Mouse (Mus musculus) brown adipose tissue, adult 24 weeks (tissue): Measurements from ENCODE around the gene Myo1e. TPM values are rescaled to one million over a fixed set of nuclear protein-coding genes. Genes with fewer than 3 reads are reported as not detected.

Experiments
- H3K27ac ChIP-seq: fragments of 200-500 bp; replicated peaks from 2 replicates; pipeline ENCODE4 v1.5.1; 2012; ENCODE audit warnings: low read depth, mild to moderate bottlenecking, low read length
- H3K4me1 ChIP-seq: fragments of 200-500 bp; 2 replicates; pipeline ENCODE4 v1.6.1; 2012; ENCODE audit warnings: low read length, mixed read lengths; ENCODE audit not compliant: control insufficient read depth, insufficient read depth, insufficient read length
- H3K4me3 ChIP-seq: fragments of 200-500 bp; 2 replicates; pipeline ENCODE4 v1.5.1; 2012; ENCODE audit warnings: low read depth, mild to moderate bottlenecking, low read length, moderate library complexity; ENCODE audit not compliant: insufficient read depth
- polyA plus RNA-seq: library from polyadenylated mRNA; stranded (reverse); fragments of >200 nt; gene quantifications from 2 replicates; pipeline ENCODE4 v1.2.4, GENCODE M21; 2012; ENCODE audit not compliant: missing spikeins, insufficient read depth, insufficient read length

Myo1e gene
- polyA plus RNA-seq, 1 experiment = 2.0 TPM

DNA sequence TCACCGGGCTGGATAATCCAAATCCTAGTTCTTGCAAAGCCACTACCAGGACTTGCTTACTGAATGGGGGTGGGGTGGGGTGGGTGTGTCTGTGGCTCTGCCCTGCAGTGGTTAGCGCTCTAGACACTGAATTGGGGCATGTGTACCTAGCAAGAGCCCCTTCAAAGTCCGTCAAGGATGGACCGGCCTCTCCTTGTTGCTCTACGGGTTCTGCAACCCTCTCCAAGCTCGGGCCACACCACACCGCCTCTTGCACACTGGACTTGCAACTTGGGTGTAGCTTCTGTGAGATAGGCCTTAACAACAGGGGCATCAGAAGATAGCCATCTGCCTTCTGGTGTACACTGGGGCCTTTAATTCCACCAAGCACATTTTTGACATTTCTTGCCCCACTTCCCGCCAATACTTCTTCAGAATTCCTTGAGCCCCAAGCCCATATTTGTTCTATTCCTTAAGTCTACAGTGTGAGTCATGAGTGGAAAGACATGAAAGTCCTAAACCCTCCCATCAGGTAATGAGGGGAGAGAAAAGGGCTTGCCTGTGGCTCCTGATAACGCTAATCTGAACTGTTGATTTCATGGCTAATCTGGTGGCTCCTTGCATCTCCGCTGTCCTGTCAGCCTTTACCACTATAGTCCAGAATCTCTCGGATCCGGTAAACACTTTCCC is 67.9 kb downstream of the Myo1e start:
- Histone ChIP-seq H3K4me3 (no peak overlapping the region), H3K4me1 (peaks cover 15% of the 10 kb centered on the region), H3K27ac (no peak overlapping the region)

DNA sequence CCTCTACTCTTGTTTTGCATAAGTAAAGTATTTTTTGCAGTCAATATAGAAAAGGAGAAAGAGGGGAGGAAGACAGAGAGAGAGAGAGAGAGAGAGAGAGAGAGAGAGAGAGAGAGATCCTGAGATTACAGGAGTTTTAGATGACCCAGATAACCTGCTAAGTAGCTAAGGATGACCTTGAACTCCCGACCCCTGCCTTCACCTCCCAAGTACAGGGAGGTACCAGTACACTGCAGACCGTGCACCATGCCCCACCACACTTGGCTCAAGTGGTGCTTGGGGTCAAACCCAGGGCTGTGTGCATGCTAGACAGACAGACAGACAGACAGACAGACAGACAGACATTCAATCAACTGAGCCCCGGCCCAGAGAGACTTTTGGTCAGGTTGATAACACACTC is 69.9 kb downstream of the Myo1e start:
- Histone ChIP-seq H3K4me1 (peaks cover 6% of the 10 kb centered on the region; the same call in 1 of the 2 replicates), H3K4me3 (no peak overlapping the region), H3K27ac (no peak overlapping the region)

DNA sequence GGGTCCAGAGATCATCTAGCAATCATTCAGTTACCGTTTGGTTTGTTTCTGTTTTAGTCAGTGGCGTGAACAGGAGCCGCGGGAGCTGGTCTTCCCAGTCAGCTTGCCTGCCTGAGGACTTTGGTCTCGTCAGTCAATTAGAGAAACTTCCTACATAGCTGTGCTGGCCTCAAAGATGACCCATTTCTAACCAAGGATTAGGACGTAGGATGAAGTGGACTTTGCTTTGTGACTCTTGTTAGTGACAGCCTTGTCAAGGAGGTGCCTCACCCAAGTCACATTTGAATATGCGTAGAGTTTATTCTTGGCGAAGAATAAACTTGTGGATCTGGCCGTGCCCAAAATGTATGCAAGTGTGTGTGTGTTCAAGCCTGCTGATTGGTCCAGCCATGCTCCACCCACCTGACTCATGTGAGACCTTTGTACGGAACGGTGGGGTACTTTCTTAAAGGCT is 70.4 kb downstream of the Myo1e start:
- Histone ChIP-seq H3K4me1 (peaks cover 6% of the 10 kb centered on the region; the same call in 1 of the 2 replicates), H3K4me3 (no peak overlapping the region), H3K27ac (no peak overlapping the region)

DNA sequence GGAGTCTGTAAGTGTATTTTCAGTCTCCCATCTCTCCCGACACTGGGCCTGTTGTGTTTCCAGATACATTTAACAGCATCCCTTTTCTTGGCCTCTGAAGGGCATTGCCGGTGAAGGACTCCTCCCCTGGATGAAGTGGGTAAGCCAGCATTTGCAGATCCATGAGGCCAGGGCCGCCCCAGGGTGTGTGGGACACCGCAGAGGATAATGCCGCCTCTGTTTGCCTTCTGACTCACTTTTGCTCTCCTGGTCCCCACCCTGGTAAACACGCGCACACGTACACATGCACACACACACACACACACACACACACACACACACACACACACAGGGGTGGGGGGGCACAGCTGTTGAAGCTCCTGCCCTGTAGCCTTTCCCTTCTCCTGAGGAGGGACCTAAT is 74.3 kb downstream of the Myo1e start:
- Histone ChIP-seq H3K4me1 (0 out of 2 replicates have a peak, but pooled peaks cover 5% of the 10 kb centered on the region), H3K4me3 (no peak overlapping the region)

DNA sequence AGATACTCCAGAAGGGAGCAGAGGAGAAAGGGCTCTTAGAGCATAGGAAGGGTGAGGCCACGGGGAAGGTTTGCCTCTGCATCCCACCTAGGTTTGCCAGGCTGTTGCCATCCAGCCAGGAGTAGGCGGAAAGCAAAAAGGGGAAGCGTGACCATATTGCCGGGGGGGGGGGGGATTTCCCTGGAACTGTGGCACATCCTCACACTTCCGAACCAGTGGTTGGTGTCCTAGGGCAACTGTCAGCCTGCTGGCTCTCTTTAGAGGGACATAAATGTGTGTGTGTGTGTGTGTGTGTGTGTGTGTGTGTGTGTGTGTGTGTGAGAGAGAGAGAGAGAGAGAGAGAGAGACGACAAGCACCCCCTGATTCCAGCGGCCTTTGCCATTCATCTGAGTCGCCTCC is 75.0 kb downstream of the Myo1e start:
- Histone ChIP-seq H3K27ac (no peak overlapping the region), H3K4me3 (no peak overlapping the region), H3K4me1 (0 out of 2 replicates have a peak, but pooled peaks cover 2% of the 10 kb centered on the region)

More for the DNA sequence above, 74.3 kb downstream of the Myo1e start:
- no peak overlapping the region for H3K27ac ChIP-seq

DNA sequence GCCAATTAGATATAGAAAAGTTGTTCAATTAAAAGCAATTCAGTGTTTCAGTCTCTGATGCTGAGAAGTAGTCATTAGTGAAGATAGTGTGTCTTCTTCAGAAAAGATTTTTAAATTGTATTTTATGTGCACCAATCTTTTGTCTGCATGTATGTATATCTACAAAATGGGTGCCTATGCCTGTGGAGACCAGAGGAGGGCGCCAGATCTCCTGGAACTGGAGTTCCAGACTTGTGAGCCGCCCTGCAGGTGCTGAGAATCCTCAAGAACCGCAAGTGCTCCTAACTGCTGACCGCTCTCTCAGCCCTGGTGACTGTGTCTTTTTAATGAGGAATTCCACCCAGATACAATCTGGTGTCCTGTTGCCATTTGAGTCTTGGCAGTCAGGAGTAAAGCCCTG is 76.0 kb downstream of the Myo1e start:
- no peak overlapping the region for H3K4me3 ChIP-seq
- H3K4me1 ChIP-seq = 0 out of 2 replicates have a peak, but pooled peaks cover 2% of the 10 kb centered on the region
- H3K27ac ChIP-seq = no peak overlapping the region

DNA sequence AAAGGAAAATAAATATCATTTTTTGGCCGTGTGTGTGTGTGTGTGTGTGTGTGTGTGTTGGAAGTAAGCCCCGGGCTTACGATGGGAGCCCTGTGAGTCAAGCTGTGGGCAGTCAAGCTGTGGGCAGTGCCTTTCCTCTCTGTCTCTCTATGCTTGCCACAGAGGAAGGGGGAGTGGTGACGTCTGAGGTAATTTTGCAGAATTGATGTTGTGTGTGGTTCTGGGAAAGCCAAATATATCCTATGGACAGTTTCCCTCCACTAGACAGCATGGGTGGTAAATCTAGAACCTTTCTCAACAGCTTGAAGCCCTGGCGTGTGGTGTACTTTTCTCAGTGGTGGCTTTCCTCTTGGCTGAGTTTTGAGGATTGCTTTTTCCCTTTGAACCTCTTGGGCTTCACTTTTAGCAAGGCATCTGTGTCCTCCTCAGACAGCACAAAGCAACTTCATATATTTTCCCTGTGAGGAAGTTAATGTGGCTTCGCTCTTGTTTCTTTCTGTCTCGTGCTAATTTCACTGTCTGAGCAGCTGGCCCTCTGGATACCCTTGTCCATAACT is 77.5 kb downstream of the Myo1e start:
- Histone ChIP-seq H3K4me3 (no peak overlapping the region), H3K4me1 (0 out of 2 replicates have a peak, but pooled peaks cover 2% of the 10 kb centered on the region), H3K27ac (no peak overlapping the region)

DNA sequence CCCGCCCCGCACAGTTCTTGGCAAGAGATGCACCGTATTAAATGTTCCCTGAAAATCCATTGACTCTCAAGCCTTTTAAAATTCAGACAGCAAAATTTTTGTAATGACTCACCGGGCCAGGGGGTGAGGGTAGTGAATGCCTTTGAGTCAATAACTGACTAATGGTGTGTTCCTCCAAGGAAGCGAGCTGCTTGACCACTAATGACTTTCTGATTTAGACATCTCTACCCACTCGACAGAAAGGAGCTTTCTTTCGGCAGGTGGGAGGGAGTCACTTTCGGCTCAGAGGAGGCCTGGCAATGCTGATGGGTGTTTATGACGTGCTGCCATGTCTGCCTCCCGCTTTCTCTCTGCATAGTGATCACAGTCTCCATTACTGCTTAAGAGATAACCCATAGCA is 83.6 kb downstream of the Myo1e start:
- no peak overlapping the region for H3K27ac ChIP-seq
- H3K4me3 ChIP-seq = no peak overlapping the region

DNA sequence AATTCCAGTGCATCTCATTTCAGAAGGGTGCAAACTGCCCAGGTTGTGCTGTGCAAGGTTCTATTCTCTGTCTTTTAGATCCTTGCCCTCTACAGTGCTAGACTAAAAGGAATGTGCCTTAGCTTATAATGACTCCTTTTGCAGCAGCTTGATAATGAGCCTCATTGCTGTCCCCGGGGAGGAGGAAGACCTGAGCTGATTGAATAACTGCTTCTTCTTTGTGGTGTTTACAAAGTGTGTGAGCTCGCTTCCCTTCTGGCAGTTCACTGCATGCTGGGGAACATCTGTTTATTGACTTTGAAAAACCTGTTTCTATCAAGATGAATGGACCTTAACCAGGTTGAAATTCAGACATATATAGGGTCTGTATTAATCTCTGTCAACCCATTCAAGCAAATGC is 89.8 kb downstream of the Myo1e start:
- no peaks in the 10 kb centered on the region for H3K4me1 ChIP-seq
- no peak overlapping the region for H3K27ac ChIP-seq
- H3K4me3 ChIP-seq = no peak overlapping the region

More for the DNA sequence above, 83.6 kb downstream of the Myo1e start:
- no peaks in the 10 kb centered on the region for H3K4me1 ChIP-seq

DNA sequence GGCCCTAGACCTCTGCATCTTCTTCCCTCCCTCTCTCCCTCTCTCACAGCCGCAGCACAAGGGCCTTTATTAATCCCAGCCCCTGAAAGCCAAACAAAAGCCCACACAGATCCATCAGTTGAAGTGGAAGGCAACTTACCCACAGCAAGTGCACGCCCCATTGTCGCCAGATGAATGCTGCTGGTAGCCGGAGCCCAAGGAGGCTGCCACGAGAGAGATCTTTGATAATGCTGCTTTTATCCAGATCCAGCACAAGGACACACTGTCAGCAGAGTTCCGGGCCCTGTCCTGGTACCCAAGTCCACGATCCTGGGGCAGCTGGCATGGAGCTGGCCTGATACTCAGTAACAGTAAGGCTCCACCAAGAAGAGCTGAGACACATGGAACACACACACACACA is 91.1 kb downstream of the Myo1e start:
- Histone ChIP-seq H3K4me1 (no peaks in the 10 kb centered on the region), H3K27ac (no peak overlapping the region), H3K4me3 (no peak overlapping the region)

DNA sequence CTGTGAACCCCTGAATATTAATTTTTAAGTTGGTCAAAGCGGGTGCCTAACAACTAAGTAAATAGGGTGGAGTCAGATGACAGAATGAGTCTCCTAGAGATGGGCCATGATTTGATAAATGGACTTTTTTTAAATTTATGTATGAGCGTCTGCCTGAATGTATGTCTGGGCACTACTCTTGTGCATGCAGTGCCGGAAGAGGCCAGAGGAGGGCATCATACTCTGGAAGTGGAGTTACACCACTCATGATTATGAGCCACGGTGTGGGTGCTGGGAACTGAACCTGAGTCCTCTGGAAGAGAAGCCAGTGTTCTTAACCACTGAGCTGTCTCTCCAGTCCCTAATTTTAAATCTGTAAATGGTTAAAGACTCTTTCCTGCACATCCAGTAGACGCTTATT is 93.6 kb downstream of the Myo1e start:
- Histone ChIP-seq H3K4me1 (no peaks in the 10 kb centered on the region), H3K4me3 (no peak overlapping the region), H3K27ac (no peak overlapping the region)

DNA sequence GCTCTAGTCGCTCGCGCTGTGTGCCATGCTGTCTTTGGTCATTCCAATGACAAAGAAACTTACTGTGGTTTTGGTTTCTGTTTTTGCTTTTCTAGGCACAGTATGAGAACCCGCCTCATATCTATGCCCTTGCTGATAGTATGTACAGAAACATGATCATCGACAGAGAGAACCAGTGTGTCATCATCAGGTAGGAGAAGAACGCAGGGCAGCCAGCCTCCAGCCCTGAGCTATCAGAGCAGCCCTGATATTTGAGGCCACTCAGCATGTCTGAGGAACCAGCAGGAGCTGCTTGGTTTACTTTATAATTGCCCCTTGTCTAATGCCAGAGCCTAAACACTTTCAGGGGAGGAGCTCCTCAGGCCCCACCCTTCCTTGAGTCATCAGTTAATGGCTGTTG is 94.4 kb downstream of the Myo1e start:
- no peak overlapping the region for H3K4me3 ChIP-seq
- H3K27ac ChIP-seq = no peak overlapping the region

DNA sequence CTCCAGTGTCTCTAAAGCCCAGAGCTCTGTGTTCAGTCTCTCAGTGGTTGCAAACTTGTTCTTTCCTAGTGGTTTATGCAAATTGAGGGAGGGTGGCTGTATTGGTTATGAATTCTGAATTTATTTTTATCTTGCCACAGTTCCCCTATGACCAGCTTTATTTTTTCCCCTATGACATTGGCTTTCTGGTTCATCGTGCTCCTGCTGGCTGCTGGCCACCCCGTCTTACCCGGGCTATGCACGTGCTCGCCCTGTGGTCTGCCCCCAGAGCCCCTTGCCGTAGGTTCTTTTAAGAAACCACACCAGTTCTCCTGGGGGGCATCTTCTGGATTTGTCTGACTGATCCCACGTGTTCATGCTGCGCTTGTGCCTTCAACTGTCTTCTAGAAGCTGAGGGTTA is 97.8 kb downstream of the Myo1e start:
- no peak overlapping the region for H3K27ac ChIP-seq
- no peaks in the 10 kb centered on the region for H3K4me1 ChIP-seq
- H3K4me3 ChIP-seq = no peak overlapping the region

More for the DNA sequence above, 94.4 kb downstream of the Myo1e start:
- no peaks in the 10 kb centered on the region for H3K4me1 ChIP-seq

DNA sequence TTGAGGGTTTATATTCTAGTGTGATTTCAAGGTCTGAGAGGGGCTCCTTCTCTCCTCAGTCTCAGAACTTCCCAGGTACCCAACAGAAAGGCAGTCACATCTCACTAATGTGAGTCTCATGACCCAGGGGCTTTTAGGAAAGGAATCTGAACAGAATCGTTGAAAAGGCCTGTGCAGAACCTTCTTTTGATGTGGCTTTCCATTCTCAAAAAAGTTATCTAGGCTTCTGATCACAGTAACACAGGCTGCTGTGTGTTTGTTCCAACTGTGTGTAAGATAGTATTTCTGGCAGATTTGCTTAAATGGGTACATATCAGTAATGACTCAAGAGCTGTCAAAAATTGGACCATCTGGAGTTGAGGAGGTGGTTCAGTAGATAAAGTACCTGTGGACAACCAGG is 102.9 kb downstream of the Myo1e start:
- Histone ChIP-seq H3K4me3 (no peak overlapping the region), H3K27ac (no peak overlapping the region), H3K4me1 (no peaks in the 10 kb centered on the region)

DNA sequence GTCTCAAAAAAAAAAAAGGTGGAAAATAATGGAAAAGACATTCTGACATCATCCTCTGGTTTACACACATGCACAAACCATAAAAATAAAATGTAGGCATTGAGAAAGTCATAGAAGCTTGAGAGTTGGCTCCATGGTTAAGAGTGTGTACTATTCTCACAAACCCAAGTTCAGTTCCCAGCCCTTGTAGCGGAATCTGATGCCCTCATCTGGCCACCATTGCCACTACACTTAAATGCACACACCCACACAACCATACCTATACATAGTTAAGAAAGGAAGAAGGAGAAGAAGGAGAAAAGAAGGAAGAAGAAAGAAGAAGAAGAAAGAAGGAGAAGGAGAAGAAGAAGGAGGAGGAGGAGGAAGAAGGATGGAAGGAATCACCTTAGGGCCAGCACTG is 106.9 kb downstream of the Myo1e start:
- Histone ChIP-seq H3K4me1 (peaks cover 2% of the 10 kb centered on the region; the same call in 1 of the 2 replicates), H3K27ac (0 out of 2 replicates have a peak overlapping the region, but pooled peaks have one; percentile 73), H3K4me3 (no peak overlapping the region)

DNA sequence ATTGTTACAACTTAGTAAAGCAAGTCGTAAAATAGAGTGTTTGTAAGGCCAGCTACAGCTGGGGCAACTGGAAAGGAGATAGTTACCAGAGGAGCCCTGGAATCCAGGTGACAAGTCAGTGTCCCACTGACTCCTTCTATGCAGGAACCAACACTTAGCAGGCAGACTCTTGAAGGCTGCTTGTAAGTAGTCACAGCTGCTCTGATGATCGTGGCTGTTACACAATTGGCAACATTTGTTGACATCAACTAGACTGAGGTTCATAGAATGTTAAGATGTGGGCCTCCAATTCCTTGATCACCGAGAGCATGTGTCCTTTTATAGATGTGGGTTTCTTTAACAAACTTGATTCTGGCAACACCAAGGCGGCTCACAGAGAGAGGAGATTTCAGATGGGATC is 108.0 kb downstream of the Myo1e start:
- Histone ChIP-seq H3K4me3 (no peak overlapping the region), H3K4me1 (peaks cover 2% of the 10 kb centered on the region; the same call in 1 of the 2 replicates), H3K27ac (peak overlapping the region; percentile 82)
